Mouse (Mus musculus): ENCODE data around the gene Atp10a. TPM values are rescaled to one million over a fixed set of nuclear protein-coding genes. Genes with fewer than 3 reads are reported as not detected.

Gene Atp10a
- polyA plus RNA-seq, 1 experiment from 2014 or later: 3.3 TPM

- no peak overlapping the region for H3K9ac ChIP-seq (ENCODE audit: low read depth, low read length)
- no peaks in the 10 kb centered on the region for H3K9me3 ChIP-seq (ENCODE audit: control insufficient read depth, low read length)
- H3K4me3 ChIP-seq (ENCODE audit: low read depth, low read length): no peak overlapping the region
- H3K4me2 ChIP-seq: no peak overlapping the region
- no peaks in the 10 kb centered on the region for H3K27me3 ChIP-seq (replicated peaks; ENCODE audit: control insufficient read depth, insufficient read depth, low read length)
- DNase-seq (ENCODE audit: low spot score) (no peak), ATAC-seq (replicated peaks; ENCODE audit: low FRiP score) (no peak)
- 79% methylated on average over 1 of the region's 1 CpGs for WGBS
- no peaks in the 10 kb centered on the region for H3K4me1 ChIP-seq (replicated peaks; ENCODE audit: control insufficient read depth, insufficient read depth, low read length)
- no peak overlapping the region for H3K27ac ChIP-seq (ENCODE audit: low read depth, low read length)
- H3K36me3 ChIP-seq (ENCODE audit: control insufficient read depth, insufficient read depth, low read length): no peaks in the 10 kb centered on the region
Measured at GRCm38 (mm10) chr7:58695661-58696060, 39.7 kb downstream of the Atp10a start.

- no peak for ATAC-seq (replicated peaks; ENCODE audit: low FRiP score)
- no peaks in the 10 kb centered on the region for H3K27me3 ChIP-seq (replicated peaks; ENCODE audit: control insufficient read depth, insufficient read depth, low read length)
- H3K27ac ChIP-seq (ENCODE audit: low read depth, low read length): no peak overlapping the region
- H3K9ac ChIP-seq (ENCODE audit: low read depth, low read length): no peak overlapping the region
- H3K4me1 ChIP-seq (replicated peaks; ENCODE audit: control insufficient read depth, insufficient read depth, low read length): no peaks in the 10 kb centered on the region
- H3K9me3 ChIP-seq (ENCODE audit: control insufficient read depth, low read length): no peaks in the 10 kb centered on the region
- DNase-seq (ENCODE audit: low spot score): no peak
- WGBS: 37% methylated on average over 2 of the region's 2 CpGs
- H3K36me3 ChIP-seq (ENCODE audit: control insufficient read depth, insufficient read depth, low read length): no peaks in the 10 kb centered on the region
- H3K4me2 ChIP-seq: no peak overlapping the region
- H3K4me3 ChIP-seq (ENCODE audit: low read depth, low read length): no peak overlapping the region
Measured at GRCm38 (mm10) chr7:58697092-58697491, 41.1 kb downstream of the Atp10a start.

- Histone ChIP-seq H3K9me3 (ENCODE audit: control insufficient read depth, low read length) (no peaks in the 10 kb centered on the region), H3K27ac (ENCODE audit: low read depth, low read length) (no peak overlapping the region), H3K27me3 (replicated peaks; ENCODE audit: control insufficient read depth, insufficient read depth, low read length) (no peaks in the 10 kb centered on the region), H3K36me3 (ENCODE audit: control insufficient read depth, insufficient read depth, low read length) (no peaks in the 10 kb centered on the region), H3K9ac (ENCODE audit: low read depth, low read length) (no peak overlapping the region), H3K4me1 (replicated peaks; ENCODE audit: control insufficient read depth, insufficient read depth, low read length) (no peaks in the 10 kb centered on the region), H3K4me3 (ENCODE audit: low read depth, low read length) (no peak overlapping the region), H3K4me2 (no peak overlapping the region)
- DNase-seq (ENCODE audit: low spot score): no peak
- WGBS: 81% methylated on average over 7 of the region's 7 CpGs
- ATAC-seq (replicated peaks; ENCODE audit: low FRiP score): no peak
Measured at GRCm38 (mm10) chr7:58698738-58699442, 42.9 kb downstream of the Atp10a start.

GRCm38 (mm10) chr7:58701311-58701710, 45.3 kb downstream of the Atp10a start:
- no peak overlapping the region for H3K4me3 ChIP-seq (ENCODE audit: low read depth, low read length)
- ATAC-seq (replicated peaks; ENCODE audit: low FRiP score): no peak
- H3K9me3 ChIP-seq (ENCODE audit: control insufficient read depth, low read length): no peaks in the 10 kb centered on the region
- DNase-seq (ENCODE audit: low spot score): no peak
- WGBS: 89% methylated on average over 4 of the region's 4 CpGs
- no peaks in the 10 kb centered on the region for H3K36me3 ChIP-seq (ENCODE audit: control insufficient read depth, insufficient read depth, low read length)
- H3K4me1 ChIP-seq (replicated peaks; ENCODE audit: control insufficient read depth, insufficient read depth, low read length): no peaks in the 10 kb centered on the region
- H3K4me2 ChIP-seq: no peak overlapping the region
- H3K27me3 ChIP-seq (replicated peaks; ENCODE audit: control insufficient read depth, insufficient read depth, low read length): no peaks in the 10 kb centered on the region
- H3K27ac ChIP-seq (ENCODE audit: low read depth, low read length): no peak overlapping the region
- H3K9ac ChIP-seq (ENCODE audit: low read depth, low read length): no peak overlapping the region

GRCm38 (mm10) chr7:58705158-58705557, 49.2 kb downstream of the Atp10a start:
- Histone ChIP-seq H3K4me2 (no peak overlapping the region), H3K4me3 (ENCODE audit: low read depth, low read length) (no peak overlapping the region), H3K36me3 (ENCODE audit: control insufficient read depth, insufficient read depth, low read length) (no peaks in the 10 kb centered on the region), H3K27me3 (replicated peaks; ENCODE audit: control insufficient read depth, insufficient read depth, low read length) (no peaks in the 10 kb centered on the region), H3K4me1 (replicated peaks; ENCODE audit: control insufficient read depth, insufficient read depth, low read length) (no peaks in the 10 kb centered on the region), H3K9ac (ENCODE audit: low read depth, low read length) (no peak overlapping the region), H3K9me3 (ENCODE audit: control insufficient read depth, low read length) (no peaks in the 10 kb centered on the region), H3K27ac (ENCODE audit: low read depth, low read length) (no peak overlapping the region)
- ATAC-seq (replicated peaks; ENCODE audit: low FRiP score) (no peak), DNase-seq (ENCODE audit: low spot score) (no peak)
- 88% methylated on average over 3 of the region's 3 CpGs for WGBS

GRCm38 (mm10) chr7:58709306-58709705, 53.3 kb downstream of the Atp10a start:
- Histone ChIP-seq H3K4me1 (replicated peaks; ENCODE audit: control insufficient read depth, insufficient read depth, low read length) (no peaks in the 10 kb centered on the region), H3K4me2 (no peak overlapping the region), H3K27me3 (replicated peaks; ENCODE audit: control insufficient read depth, insufficient read depth, low read length) (no peaks in the 10 kb centered on the region), H3K9me3 (ENCODE audit: control insufficient read depth, low read length) (no peaks in the 10 kb centered on the region), H3K27ac (ENCODE audit: low read depth, low read length) (no peak overlapping the region), H3K36me3 (ENCODE audit: control insufficient read depth, insufficient read depth, low read length) (no peaks in the 10 kb centered on the region), H3K9ac (ENCODE audit: low read depth, low read length) (no peak overlapping the region), H3K4me3 (ENCODE audit: low read depth, low read length) (no peak overlapping the region)
- 76% methylated on average over 3 of the region's 3 CpGs for WGBS
- ATAC-seq (replicated peaks; ENCODE audit: low FRiP score) (no peak), DNase-seq (ENCODE audit: low spot score) (no peak)

- Histone ChIP-seq H3K27me3 (replicated peaks; ENCODE audit: control insufficient read depth, insufficient read depth, low read length) (no peaks in the 10 kb centered on the region), H3K9ac (ENCODE audit: low read depth, low read length) (no peak overlapping the region), H3K4me3 (ENCODE audit: low read depth, low read length) (no peak overlapping the region), H3K9me3 (ENCODE audit: control insufficient read depth, low read length) (no peaks in the 10 kb centered on the region), H3K36me3 (ENCODE audit: control insufficient read depth, insufficient read depth, low read length) (no peaks in the 10 kb centered on the region), H3K4me1 (replicated peaks; ENCODE audit: control insufficient read depth, insufficient read depth, low read length) (no peaks in the 10 kb centered on the region), H3K4me2 (no peak overlapping the region), H3K27ac (ENCODE audit: low read depth, low read length) (no peak overlapping the region)
- 64% methylated on average over 1 of the region's 1 CpGs for WGBS
- DNase-seq (ENCODE audit: low spot score) (no peak), ATAC-seq (replicated peaks; ENCODE audit: low FRiP score) (no peak)
Measured at GRCm38 (mm10) chr7:58710312-58710711, 54.3 kb downstream of the Atp10a start.

GRCm38 (mm10) chr7:58711811-58712210, 55.8 kb downstream of the Atp10a start:
- H3K4me2 ChIP-seq: no peak overlapping the region
- no peaks in the 10 kb centered on the region for H3K9me3 ChIP-seq (ENCODE audit: control insufficient read depth, low read length)
- WGBS: 65% methylated on average over 7 of the region's 7 CpGs
- H3K36me3 ChIP-seq (ENCODE audit: control insufficient read depth, insufficient read depth, low read length): no peaks in the 10 kb centered on the region
- DNase-seq (ENCODE audit: low spot score) (no peak), ATAC-seq (replicated peaks; ENCODE audit: low FRiP score) (no peak)
- no peaks in the 10 kb centered on the region for H3K27me3 ChIP-seq (replicated peaks; ENCODE audit: control insufficient read depth, insufficient read depth, low read length)
- H3K27ac ChIP-seq (ENCODE audit: low read depth, low read length): no peak overlapping the region
- no peak overlapping the region for H3K9ac ChIP-seq (ENCODE audit: low read depth, low read length)
- no peak overlapping the region for H3K4me3 ChIP-seq (ENCODE audit: low read depth, low read length)
- no peaks in the 10 kb centered on the region for H3K4me1 ChIP-seq (replicated peaks; ENCODE audit: control insufficient read depth, insufficient read depth, low read length)

- no peak for DNase-seq (ENCODE audit: low spot score)
- no peak overlapping the region for H3K9ac ChIP-seq (ENCODE audit: low read depth, low read length)
Measured at GRCm38 (mm10) chr7:58715576-58716144, 59.7 kb downstream of the Atp10a start.

More at GRCm38 (mm10) chr7:58715576-58716144, 59.7 kb downstream of the Atp10a start:
- H3K4me2 ChIP-seq: no peak overlapping the region
- no peaks in the 10 kb centered on the region for H3K4me1 ChIP-seq (replicated peaks; ENCODE audit: control insufficient read depth, insufficient read depth, low read length)
- no peaks in the 10 kb centered on the region for H3K36me3 ChIP-seq (ENCODE audit: control insufficient read depth, insufficient read depth, low read length)
- WGBS: 31% methylated on average over 1 of the region's 1 CpGs
- no peak overlapping the region for H3K4me3 ChIP-seq (ENCODE audit: low read depth, low read length)
- ATAC-seq (replicated peaks; ENCODE audit: low FRiP score): no peak
- no peaks in the 10 kb centered on the region for H3K9me3 ChIP-seq (ENCODE audit: control insufficient read depth, low read length)
- no peak overlapping the region for H3K27ac ChIP-seq (ENCODE audit: low read depth, low read length)
- no peaks in the 10 kb centered on the region for H3K27me3 ChIP-seq (replicated peaks; ENCODE audit: control insufficient read depth, insufficient read depth, low read length)
